Mouse (Mus musculus) layer of hippocampus, adult 9-10 months (tissue): Measurements from ENCODE around the gene Mtcl1.

ENCODE experiments used
- DNase-seq: peaks from one replicate; pipeline ENCODE4 v3.0.0; 2022; ENCODE audit warnings: low spot score

Gene Mtcl1

DNA sequence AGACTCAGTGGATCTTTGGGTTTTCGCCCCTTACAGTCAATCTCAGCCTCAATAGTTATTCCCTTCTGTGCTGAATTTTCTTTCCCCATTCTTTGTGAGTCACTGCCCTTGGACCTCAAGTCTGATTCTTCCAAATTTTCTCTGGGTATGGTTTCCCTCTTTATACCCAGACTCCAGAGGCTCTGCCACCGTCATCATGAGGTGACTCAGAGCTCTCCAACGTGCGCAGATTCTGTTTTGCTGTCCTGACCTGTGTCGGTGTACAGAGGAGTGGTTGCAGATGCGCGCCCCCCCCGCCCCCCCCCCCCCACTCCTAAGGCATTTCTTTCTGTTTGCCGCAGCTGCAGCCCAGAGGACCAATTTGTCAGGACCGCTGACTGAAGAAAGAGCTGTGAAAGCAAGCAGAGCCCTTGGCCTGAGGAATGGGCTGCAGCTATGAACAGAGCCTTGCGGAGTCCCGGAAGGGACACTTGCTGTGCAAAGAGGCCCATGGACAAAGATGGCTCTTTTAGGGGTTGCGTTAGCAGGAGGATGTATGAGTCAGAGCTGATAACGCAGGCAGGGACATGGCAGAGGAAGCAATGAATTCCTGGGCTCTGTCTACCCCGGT, 126.8 kb downstream of the Mtcl1 start:
- no peak for DNase-seq

- DNase-seq: no peak
Measured at GRCm38 (mm10) chr17:66321933-66322332, 127.6 kb downstream of the Mtcl1 start.

- DNase-seq: no peak
Measured at GRCm38 (mm10) chr17:66320716-66321372, 128.7 kb downstream of the Mtcl1 start.

GRCm38 (mm10) chr17:66318031-66318430, 131.5 kb downstream of the Mtcl1 start:
- no peak for DNase-seq

- DNase-seq: no peak
Measured at GRCm38 (mm10) chr17:66317576-66317975, 132.0 kb downstream of the Mtcl1 start.

DNA sequence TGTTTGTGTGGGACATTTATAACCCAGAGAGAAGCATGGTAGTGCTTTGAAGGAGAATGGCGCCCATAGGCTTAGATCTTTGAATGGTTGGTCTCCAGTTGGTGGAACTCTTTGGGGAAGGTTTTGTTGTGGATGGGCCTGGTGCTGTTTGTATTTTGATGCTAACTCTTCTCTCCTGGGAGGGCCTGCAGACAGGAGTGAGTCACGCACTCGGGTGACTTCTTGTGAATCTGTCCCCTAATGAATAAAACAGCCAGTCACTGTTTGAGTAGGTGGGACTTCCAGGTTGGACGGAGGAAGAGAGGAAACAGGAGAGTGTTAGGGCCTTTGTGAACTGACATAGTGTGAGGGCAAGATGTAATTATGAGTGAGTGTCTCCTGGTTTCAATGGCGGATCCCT, 132.4 kb downstream of the Mtcl1 start:
- DNase-seq: no peak

DNA sequence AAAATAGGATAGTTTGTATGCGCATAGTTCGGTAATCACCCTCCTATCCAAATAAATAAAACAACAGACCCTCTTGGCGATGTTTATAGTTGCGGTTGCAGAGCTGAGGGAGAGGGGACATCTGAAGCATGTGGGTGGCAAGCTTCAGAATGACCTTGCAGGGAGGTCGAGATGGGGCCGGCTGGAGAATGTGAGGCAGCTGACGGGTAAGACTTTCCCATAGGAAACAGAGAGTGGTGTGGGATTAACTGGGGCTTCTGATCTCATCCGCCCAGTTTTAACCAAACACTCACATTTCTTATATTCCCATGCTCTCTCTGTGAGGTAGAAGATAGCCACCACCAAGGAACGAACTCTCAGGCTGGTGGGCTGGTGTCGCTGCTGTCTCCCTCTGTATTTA, 134.1 kb downstream of the Mtcl1 start:
- DNase-seq: no peak

DNA sequence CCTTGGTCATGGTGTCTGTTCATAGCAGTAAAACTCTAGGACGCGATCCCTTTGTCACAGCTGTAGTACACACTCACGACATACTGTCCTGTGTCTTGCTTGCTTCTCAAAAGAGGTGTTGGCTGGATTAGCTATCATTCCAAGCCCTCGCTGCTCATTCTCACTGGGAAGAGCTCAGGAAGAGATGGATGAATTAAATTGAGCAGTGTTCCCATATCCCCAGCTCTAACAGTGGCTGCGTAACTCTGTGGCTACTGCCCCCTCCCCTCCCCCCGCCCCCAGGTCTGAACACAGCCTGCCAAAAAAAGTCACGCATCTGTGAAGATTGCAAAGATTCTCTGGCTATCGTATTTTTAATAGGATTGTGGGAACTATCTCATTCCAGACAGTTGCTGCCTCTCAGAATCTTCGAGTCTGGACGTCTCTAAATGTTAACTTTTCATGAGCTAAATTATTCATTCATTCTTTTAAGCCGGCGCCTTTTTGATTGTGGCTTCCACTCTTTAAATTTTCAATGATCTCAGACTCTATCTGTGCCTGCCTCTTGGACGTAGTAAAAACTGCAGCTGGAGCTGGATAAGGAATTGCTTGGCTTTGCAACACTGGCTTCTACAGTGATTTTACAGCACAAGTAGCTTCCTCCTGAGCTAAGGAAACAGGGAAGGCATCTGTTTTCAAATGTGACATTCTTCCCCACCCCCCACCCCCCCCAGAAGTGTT, 134.8 kb downstream of the Mtcl1 start:
- no peak for DNase-seq

GRCm38 (mm10) chr17:66301906-66302305, 147.6 kb downstream of the Mtcl1 start:
- no peak for DNase-seq

DNA sequence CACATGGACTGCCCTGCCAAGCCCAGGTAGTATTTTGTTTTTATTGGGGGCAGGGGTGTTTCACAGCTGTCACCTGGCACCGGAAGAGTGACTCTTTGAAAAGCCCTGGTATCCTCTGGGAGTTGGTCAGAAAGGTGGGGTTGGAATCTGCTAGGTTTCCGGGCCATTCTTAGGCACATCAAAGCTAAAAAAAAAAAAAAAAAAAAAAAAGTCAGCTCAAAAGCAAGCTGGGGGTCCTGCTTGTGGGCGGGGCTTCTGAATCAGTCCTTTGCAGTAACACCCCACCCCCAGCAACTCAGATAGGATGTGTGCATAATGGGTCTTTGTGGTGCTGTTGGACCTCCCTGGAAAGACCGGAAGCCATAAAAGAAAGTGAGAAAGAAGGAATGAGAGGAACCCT, 148.3 kb downstream of the Mtcl1 start:
- no peak for DNase-seq

DNA sequence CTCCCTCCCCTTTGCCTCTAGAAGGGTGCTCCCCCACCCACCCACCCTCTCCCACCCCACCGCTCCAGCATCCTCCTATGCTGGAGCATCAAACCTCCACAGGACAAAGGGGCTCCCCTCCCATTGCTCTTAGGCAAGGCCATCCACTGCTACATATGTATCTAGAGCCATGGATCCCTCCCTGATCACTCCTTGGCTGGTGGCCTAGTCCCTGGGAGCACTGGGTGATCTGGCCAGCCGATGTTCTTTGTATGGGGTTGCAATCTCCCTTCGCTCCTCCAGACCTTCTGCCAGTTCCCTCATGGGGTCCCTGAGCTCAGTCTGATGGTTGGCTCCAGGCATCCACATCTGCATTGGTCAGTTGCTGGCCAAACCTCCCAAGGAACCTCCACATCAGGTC, 151.8 kb downstream of the Mtcl1 start:
- no peak for DNase-seq

DNA sequence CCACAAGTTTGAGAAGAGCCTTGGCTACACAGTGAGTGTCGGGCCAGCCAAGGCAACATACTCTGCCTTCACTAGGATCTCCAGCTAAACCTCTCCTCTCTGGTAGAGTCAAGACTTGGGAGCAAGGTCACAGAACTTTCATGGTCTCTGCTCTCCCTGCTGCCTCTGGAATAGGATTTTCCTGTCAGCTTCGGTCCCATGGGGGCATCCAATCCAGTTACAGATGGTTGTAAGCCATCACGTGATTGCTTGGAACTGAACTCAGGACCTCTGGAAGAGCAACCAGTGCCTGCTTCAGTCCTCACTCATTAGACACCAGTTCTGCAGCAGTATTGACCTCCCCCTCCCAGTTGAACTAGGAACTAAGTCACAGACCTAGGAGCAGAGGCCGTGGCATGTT, 156.0 kb downstream of the Mtcl1 start:
- no peak for DNase-seq

GRCm38 (mm10) chr17:66289894-66290293, 159.7 kb downstream of the Mtcl1 start:
- no peak for DNase-seq
